Mouse (Mus musculus) urinary bladder, postnatal 14 days (tissue): ENCODE data around the gene Gpc6.

Experiments
- DNase-seq: peaks from one replicate; pipeline ENCODE4 v3.0.0; 2021; ENCODE audit warnings: low spot score

Gpc6 gene

DNA sequence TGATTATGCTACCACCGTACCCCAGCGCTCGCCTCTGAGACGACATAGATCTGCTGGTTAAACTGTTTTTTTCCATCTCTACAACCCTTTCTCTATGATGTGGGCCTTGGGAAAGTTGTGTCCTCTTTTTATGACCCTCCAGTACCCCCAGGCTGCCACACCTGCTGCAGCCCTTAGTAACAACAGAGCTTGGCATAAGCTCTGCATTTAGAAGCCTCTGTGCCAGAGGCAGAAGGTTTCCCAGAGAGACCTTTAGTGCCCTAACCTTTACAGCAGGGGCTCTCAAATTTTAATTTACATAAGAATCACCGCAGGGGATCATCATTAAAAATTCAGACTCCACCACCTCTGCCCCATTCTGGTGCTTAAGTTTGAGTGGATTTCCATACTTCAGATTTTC lies 875.3 kb downstream of the Gpc6 start:
- no peak for DNase-seq

DNA sequence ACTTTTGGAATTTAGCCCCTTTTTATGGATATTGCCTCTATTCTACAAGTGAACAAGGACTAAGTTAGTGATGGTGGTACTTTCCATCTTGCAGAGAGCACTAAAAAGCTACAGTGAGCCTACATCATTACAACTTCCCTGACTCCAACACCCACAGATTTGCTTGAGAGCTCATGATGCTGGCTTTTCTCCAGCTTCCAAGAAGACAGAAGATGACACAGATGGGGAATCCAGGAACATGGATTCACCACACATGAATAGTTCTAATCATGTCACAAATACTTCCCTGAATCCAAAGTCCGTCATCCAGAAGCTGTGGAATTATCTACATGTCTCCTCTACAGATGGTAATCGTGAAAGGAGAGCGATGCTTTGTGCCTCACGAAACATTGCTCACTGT lies 882.7 kb downstream of the Gpc6 start:
- no peak for DNase-seq

DNA sequence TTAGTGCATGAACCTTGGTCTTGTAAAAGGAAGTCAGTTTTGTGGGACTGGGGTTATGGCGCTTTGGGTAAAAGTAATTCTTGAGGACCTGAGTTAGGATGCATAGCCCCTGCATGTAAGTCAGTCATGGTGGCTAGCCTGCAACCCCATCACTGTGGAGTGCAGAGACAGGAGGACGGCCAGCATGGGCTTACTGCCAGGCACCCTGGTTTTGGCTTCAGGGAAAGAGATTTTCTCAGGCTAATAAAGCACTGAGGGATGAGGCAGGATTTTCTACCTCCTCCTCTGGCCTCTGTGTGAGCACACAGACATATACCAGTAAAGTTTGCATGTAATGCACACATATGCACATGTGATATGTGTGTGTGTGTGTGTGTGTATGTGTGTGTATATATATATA lies 883.2 kb downstream of the Gpc6 start:
- DNase-seq, result no peak

DNA sequence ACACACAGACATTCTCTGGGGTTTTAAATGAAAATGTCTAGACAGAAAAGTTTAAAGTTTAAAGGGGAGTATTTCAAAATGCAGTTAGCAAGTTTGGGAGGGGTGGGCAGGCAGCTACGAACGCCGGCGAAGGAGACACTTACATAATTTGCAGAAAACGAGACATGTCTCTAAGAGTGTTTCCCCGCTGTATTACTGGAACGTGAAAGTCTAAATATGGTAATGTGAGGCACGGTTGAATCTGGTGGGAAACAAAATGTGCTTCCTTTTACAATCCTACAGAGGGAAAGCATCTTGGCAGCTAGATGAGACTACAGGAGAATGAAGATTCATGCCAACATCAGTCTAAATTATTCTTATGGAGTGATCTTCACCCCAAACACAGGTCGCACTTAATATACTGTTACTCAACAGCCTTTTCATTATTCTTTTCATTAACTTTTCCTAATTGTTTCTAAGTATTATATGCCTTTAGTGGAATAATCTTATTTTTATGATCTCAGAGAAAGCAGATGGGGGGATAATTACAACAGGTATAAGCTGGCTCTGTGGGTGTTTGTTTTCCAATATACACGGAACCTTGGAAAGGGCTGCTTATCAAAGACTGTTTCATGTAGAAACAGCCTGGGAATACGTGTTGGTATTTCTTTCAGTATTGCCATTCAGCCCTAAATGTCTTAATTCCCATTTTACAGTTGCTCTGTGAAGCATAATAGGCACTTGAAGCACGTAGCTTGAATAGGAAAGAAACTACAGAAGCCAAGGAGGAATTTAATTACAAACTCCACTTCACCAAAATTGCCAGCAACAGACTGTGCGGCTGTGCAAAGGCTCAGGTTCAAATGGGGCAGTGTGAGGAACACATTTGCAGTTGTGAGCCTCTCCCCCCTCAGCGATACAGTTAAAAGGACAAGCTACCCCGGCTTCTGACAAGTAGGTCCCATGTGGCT lies 885.5 kb downstream of the Gpc6 start:
- DNase-seq, result no peak

DNA sequence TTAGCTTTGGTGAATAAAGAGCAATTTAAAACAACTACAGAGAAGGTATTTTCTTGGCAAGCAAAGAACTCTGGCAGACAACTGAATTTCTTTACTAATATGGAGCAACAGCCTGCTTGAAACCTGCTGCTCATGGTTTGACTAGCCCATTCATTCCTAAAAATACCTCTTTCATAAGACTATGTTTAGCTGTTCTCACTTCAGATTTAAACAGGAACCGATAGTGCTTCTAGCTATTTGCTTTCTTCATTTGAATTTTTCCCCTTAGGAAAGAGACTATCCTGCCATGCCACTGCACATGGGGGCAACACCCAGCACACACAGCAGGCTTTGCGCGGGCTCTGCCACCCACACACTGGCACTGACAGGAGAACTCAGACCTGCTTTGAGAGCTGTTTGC lies 888.4 kb downstream of the Gpc6 start:
- DNase-seq, result no peak

DNA sequence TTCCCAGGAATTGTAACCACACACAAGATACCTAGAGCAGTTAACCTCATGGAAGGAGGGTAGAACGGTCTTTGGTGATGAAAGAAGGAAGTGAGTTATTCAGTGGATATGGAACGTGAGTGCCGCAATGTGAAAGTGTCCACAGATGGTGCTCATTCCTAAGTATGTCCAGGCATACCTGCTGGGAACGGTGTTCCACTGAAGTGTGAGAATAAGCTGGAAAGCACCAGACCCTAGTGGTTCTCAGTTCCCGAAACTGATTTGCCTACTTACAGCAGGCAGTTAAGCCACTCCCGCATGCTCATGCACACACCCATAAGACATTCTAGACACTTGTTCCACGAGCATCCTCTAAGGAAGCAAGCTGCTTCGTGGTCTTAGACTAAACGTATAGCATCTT lies 890.9 kb downstream of the Gpc6 start:
- no peak for DNase-seq

DNA sequence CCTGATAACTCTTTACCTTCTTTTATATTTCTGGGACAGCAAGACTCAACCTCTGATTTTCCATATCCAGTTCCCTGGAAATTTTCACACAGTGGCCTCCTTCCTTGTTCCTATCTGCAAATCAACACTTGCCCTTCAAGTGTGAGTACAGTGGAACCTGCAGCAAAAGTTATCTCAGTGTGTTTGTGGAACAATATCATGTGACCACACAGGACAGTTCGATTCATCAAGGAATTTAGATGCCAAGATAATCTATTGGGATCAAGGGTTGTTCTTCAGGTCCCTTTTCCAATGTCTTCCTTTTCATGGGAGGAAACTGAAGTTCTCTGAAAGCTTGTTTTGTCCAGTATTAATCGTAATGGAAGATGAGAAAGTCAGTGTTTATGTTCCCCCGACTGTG lies 891.6 kb downstream of the Gpc6 start:
- DNase-seq, result no peak

DNA sequence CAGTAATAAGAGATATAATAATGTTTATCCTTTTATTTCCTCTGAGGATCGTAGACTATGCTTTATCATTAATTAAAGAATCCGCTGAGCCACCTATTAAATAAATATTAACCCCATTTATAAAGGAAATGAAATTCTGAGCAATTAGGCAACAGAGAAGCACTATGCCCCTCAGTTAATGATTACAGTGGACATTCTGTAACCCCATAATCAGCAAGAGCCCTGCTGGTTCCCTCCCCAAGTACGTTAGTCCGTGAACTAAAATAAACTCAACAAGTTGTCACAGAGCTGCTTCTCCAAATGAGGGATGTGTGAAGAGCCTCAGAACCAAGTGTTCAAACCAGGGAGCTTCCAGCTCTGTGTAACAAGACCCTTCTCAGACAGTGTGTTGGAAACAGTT lies 892.1 kb downstream of the Gpc6 start:
- DNase-seq, result no peak

DNA sequence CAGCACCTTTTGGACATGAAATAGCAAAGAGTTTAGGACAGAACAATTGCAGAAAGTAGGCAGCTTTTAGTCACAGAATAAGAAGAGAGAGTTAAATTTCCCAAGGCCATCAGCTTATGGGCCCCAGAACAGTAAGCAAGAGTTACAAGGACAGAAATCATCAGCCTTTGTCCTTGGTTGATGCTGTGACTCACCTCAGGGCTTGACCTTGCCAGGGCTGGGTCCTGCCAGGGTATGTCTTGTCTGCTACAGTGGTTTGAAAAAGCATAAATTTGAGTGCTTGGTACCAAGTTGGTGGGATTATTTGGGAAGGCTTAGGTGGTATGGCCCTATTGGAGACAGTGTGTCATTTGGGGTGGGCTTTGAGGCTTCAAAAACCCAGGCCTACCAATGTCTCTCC lies 899.4 kb downstream of the Gpc6 start:
- no peak for DNase-seq

DNA sequence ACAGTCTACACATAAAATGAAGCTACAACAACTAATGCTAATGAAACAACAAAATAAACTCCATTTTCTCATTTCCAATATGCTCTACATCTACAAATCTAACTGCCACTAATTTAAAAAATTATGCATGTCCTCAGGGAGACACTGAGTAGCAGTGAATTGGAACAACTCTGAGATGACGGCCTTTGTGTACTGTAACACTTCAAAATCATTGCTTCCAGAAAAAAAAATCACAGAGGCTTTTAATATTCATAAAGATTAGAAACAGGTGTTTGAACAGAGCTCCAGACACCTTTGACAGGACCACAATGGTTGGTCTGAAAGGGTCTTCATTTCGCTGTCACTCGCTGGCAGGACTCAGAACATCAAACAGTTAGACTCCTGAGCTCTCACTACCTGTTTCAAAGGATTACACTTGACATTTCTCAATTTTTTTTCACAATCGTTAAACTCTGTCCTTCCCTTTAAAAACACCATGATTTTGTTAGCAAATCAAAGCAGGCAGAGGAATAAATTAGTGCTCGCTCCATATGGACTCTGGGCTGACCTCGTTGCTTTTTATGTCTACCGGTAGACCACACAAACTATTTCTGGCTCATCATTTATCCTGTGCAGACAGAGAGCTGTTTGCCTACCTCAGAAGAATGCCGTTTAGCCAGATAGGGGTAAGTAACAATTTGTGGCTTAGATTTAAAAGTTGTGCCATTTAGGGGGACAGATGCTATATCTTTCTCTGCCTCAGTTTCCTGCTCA lies 901.4 kb downstream of the Gpc6 start:
- no peak for DNase-seq

DNA sequence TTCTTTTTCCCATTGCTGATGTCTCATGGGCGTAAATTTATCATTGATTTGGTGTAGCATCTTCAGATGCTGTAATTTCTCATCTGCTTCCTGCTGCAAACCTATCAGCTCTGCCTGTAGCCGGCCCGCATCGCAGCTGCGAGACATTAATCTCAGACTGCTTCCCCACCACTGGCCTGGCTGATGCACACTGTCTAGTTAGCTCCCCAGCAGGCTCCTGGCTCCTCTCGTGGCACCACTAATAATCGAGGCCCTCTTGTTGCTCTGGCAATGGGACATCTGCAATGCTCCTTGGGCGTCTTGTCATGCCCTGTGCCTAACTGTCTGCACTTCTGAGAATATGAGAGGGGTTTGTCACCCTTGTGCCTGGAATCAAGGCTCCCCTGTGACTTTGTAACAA lies 906.2 kb downstream of the Gpc6 start:
- DNase-seq, result no peak

DNA sequence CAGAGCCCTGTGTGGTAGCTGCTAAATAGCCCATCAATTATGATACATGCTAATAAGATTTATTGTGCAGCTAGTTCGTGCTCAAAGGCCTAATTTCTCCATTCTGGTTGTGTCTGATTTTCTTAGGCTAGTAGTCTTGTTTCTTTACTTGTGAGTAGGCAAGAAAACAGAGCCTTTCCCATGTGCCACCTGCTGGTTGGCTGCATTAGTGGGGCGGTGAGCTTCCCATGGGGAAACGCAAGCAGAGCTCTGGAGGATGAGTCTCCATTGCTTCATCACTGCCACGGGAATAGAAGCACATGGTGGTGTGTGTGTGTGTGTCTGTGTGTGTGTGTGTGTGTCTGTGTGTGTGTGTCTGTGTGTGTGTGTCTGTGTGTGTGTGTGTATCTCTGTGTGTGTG lies 906.6 kb downstream of the Gpc6 start:
- DNase-seq, result peak; percentile 41

DNA sequence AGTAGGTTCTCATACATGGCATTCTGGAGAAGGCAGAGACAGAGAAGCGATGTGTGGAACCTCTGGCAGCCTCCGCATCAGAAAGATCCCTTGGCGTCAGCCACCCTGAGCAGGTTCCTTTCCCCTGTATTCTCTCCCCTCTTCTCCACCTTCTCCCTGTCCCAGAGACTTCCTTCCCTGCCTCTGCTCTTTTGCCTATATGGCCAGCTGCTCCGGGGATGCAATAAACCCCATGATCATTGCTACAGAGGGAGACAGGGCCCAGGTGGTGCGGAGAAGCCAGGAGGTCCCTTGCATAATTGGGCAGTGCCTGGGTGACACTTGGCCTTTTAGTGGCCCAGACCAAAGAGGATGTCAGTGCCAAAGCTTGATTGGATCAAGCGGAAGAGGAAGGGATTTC lies 910.4 kb downstream of the Gpc6 start:
- DNase-seq, result no peak

DNA sequence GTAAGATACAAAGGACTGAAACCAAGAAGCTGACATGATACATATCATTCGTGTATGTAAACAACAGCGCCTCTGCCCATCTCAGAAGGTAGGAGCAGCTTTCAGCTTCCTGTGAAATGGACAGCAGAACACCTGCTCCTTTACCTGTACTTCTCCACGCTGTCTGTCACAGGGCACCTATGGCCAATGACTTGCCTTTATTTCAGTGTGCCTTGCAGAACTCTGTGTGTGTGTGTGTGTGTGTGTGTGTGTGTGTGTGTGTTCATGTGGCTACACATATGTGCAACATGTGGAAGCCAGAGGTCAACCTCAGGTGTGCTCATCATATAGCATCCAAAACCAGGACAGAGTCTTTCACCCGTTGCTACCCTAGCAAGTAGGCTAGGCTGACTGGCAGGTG lies 911.9 kb downstream of the Gpc6 start:
- no peak for DNase-seq

DNA sequence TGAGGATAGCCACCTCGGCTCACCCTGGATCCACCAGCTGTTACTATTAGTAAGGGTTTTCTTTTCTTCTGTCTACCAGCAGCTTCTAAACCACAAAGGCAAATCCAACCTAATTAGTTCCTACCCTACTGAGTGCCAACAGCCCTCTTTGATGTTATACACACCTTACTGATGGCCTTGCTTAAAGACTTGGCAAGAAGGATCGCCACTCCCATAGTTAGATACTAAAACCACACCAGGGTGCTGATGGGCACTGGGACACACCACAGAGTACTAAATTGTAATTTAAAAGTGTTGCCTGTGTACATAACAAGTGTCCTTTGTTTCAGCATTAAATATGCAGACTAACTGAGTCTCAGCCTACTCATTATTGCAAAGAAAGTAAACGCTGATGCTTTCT lies 912.6 kb downstream of the Gpc6 start:
- DNase-seq, result no peak

DNA sequence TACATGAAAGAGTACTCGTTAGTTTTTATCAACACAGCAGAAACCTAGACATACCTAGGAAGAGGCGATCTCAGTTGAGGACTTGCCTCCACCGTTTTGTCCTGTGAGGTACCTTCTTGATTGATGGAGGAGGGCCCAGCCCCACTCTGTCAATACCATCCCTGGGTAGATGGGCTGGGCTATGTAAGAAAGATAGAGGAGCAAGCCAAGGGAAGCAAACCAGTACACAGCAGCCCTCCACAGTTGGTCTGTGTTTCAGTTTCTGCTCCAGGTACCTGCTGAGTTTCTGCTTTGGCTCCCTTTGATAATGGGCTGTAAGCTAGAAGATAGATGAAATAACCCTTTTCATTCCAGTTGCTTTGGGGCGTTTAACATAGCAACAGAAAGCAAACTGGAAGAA lies 916.1 kb downstream of the Gpc6 start:
- DNase-seq, result no peak

DNA sequence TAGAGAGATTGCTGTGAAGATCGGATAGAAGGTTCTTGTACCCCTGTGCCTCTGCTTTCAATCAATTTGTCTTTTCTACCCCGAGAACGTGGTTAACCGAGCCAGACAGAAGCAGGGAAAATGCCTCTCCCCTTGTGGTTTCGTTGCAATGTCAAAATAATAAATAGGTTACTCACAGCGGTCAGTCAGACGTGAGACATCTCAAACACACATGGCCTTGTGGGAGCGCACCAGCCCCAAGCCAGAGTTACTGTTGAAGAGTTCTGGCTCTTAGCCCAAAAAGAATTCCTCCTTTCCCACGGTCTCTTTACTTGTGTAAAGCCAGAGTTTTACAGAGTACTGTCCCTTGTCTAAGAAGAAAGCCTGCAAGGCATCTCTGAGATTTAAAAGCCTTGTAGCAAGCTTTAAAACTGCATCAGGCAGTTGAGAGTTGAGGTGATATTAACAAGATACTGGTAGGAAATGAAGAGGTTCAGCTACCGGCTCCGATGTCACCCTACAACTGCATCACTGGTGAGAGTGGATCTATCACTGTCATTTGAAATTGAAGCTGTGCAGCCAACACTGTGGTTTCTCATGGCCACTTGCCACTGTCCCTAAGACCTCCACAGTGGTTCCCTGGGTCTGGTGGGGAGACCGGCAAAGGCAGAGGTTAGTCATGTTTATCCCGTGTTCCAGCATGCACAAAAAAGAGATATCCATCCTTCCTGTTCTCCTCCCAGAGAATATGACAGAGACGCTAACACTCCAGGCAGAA lies 916.9 kb downstream of the Gpc6 start:
- no peak for DNase-seq

DNA sequence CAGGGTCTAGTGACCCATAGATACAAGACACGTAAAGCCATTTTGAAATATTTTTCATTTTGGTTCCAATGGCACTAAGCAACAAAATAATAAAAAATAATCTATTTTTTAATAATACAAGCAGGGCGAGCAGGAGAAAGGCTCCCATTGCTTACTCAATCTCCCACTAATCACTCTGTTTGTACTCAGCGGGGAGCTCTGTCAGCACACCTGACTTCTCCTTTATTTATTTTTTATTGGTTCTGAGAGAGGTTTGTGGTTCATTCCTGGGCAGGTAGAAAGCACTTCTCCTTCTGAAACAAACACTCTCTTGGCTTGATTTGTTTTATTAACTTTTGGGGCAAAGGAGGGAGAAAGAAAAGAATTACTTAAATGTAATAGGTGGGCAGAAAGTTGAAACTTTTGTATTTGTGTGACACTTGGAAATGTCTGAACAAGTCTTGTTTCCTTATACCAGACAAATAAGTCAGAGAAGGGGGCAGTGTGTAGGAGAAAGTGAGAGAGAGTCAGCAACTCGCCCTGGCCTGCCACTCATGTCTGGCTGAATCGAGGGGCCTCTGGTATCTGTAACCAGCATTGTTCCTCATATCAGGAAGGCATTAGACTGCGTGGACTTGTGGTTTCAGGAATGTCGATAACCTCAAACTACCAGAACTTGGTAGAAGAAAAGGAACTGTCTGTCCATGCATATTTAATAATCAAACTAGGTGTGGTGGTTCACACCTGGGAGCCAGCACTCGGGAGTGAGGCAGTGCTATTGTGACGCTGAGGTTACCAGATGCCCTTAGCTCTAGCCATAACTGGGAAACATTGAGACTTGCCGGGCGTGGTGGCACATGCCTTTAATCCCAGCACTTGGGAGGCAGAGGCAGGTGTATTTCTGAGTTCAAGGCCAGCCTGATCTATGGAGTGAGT lies 924.7 kb downstream of the Gpc6 start:
- DNase-seq, result no peak

DNA sequence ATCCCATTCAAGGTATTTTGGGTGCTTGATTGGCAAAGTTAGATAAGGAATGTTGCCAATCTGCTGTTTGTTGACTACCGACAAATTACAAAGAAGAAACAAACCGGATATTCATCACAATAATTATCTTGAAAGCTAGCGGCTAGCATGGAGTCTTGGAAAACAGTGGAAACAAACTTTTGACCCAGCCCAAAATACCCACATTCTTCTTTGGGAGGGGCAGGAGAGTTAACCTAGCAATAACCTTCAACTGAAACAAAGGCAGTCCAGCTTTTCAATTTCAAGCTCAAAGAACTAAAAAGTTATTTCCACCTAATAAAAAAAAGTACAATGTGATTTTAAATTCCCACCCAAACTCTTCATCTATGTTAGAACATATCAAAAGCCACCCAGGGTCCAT lies 927.2 kb downstream of the Gpc6 start:
- DNase-seq, result no peak

DNA sequence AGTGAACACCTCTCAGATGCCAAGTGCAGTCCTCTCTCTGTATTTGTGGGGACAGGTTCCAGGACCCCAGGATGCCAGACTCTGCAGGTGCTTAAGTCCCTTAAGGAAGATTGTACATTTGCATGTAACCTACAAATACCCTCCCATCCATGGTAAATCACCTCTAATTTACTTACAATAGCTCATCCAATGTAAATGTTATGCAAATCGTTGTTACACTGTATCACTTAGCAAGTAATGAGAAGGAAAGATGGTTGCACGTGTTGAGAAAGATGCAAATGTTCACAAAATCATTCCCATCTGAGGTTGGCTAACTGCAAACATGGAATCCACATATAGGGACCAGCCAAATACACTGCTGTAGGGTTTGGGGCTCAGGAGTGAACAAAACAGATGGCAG lies 927.7 kb downstream of the Gpc6 start:
- DNase-seq, result no peak

DNA sequence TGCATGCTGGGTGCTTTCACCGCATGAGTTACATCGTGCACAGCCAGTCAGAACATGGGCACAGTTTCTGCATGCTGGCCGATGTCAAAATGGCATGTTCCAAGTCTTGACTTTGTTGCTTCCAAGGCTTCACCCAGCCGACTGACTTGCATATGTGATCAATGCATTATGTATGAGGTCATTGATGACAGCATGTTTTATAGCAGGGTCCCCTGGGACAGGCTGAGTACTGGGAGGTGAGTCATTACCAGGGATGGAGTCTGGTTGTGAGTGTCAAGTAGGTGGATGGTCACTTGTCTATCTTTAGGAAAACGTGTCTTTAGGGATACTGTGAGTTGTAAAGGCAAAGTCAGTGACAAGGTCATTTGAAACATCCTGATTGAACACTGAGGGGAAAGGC lies 929.4 kb downstream of the Gpc6 start:
- DNase-seq, result no peak

DNA sequence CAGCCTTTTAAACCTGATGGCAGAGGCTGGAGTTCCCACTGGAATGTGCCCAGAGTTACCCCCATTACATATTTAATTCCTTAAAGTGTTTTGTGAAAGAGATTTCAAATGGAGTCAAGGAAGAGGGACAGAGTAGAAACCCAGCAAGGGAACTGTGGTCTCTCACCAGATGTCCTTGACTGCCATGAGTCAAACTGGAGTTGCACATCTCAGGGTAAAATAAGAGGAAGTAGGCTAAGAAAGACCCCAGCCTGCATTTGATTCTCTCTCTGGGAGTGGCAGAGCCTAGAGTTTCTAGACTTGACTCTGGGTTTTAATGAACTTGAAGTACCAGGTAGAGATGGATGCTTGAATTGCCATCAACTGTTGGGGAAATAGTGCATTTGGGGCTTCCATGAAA lies 946.2 kb downstream of the Gpc6 start:
- DNase-seq, result no peak
